Mouse (Mus musculus) brain, embryonic 14.5 days (tissue): ENCODE data around the gene Cbx7. TPM values are rescaled to one million over a fixed set of nuclear protein-coding genes. Genes with fewer than 3 reads are reported as not detected.
A peak's percentile ranks its signal among the peaks of the same experiment; 100 is the strongest.
"Not testable (repeated sequence)": the region's sequence is repeated elsewhere in the genome, so short reads cannot be mapped to it uniquely, and the experiment has no call there.

Source experiments
- DNase-seq: peaks from one replicate; pipeline ENCODE4 v3.0.0-alpha.2; 2011; ENCODE audit warnings: low read depth
- CTCF ChIP-seq: fragments of 200-500 bp; IDR thresholded peaks from 2 replicates; pipeline ENCODE4 v1.5.1; 2012; ENCODE audit warnings: inconsistent platforms, mild to moderate bottlenecking, moderate library complexity, borderline replicate concordance; ENCODE audit not compliant: insufficient read depth, insufficient read length; ENCODE audit errors: extremely low read depth
- POLR2A ChIP-seq: fragments of 200-500 bp; IDR thresholded peaks from 2 replicates; pipeline ENCODE4 v1.6.1; 2012; ENCODE audit warnings: mild to moderate bottlenecking, inconsistent platforms, borderline replicate concordance; ENCODE audit not compliant: poor library complexity, insufficient read depth, insufficient read length, severe bottlenecking; ENCODE audit errors: extremely low read depth
- polyA plus RNA-seq: library from polyadenylated mRNA; depleted of rRNA; stranded (reverse); fragments of >200 nt; gene quantifications from 2 replicates; pipeline ENCODE4 v1.2.3, GENCODE M21; 2012

Cbx7 gene
- polyA plus RNA-seq, 1 experiment = 10.9 TPM

DNA sequence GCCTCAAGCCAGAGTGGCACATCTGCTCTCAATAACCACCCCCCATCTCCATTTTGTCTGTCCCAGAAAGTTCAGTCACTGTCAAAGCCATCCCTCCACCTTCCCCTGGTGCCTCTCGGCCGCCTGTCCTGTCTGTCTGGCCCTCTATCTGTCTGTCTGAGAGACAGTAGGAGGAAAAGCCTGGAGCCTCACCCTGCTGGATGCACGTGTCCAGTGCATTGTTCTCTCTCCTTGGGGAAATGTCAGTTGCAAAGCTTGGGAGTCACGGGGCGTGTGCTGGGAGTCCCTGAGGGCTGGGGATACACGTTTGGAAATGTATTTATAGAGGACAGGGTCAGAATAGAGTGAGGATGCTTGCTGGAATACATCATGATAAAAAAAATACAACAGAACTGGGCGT lies 17.4 kb downstream of the Cbx7 start:
- DNase-seq = no peak
- no peak for TF ChIP-seq POLR2A

DNA sequence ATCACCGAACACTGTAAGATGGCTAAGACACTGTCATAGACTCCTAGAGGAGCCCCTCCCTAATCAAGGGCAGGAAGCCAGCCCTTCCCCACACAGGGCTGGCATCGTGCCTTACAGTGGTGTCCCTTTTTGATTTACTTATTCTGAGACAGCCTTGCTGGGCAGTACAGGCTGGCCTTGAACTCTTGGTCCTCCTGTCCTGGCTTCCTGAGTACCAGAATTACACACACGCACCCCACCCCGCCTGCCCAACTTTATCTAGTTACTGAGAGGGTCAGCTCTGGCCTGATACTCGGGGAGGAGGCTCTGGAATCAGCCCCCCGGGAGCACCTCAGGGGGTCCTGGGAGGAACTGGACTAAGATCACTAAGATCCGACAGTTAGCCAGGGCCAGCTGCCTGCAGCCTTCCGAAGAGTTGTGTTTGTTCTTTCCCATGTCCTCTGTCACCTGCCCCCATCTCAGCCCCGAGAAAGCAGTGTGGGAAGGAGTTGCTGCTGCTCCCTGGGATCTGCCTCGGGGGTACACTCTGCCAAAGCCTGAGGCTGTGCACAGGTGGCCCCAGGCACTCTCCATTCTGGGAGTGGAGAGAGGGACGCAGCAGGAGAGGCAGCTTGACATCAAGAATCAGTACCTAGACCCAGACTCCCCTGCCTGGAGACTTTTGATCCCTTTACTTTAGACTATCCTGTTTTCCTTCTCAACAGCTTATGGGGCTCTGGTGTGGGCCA lies 18.3 kb downstream of the Cbx7 start:
- DNase-seq = no peak
- TF ChIP-seq POLR2A (no peak), CTCF (no peak)

DNA sequence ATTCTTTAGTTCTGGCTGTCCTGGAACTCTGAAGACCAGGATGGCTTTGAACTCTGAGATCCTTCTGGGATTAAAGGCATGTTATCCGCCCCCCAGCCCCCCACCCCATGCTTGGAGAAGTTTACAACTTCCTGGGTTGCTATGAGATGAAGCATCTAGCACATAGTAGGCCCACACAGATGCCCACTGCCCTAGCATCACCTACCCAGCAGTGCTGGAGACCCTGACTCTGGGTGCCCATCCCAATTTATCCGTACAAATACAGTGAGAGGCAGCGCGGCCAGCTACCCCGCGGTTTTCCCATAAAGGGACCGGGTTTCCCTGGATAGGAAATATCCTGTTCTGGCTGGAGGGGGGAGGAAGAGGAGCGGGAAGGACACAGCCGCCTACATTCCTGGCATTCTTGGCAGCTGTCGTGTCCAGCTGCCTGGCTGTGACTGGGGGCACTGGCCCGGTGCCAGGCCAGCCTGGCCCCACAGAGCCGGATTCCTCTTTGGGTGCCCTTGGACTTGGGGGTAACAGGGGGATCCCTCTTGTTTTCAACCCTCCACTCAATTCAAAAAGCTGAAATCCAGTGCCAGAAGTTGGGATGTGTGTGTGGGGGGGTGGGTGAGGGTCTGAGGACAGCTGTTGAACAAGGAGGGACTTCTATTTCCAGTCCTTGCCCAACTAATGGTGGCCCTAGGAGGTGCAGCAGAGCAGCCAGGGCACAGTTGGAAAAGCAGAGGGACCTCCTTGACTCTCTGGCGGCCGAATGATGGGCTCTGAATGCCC lies 19.0 kb downstream of the Cbx7 start:
- peak; percentile 35 for DNase-seq
- TF ChIP-seq POLR2A = no peak
- TF ChIP-seq CTCF = no peak

DNA sequence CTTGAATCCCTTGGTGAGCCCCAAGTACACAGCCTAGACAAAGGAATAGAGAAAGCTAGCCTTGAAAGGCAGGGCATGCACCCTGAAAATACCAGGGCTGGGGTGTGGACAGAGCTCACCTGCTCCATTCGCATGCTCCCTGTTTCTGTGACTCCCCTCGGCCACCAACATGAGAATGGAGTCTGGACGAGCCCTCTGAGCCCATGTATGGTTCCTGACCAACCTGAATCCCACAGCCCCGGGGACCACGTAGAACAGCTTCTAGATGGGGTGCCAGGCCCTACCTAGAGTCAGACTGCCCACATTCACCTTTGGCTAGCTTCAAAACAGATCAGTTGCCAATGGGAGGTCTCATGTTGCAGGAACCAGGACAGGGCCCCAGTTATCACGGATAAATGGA lies 19.7 kb downstream of the Cbx7 start:
- DNase-seq = no peak
- TF ChIP-seq CTCF (no peak), POLR2A (no peak)

DNA sequence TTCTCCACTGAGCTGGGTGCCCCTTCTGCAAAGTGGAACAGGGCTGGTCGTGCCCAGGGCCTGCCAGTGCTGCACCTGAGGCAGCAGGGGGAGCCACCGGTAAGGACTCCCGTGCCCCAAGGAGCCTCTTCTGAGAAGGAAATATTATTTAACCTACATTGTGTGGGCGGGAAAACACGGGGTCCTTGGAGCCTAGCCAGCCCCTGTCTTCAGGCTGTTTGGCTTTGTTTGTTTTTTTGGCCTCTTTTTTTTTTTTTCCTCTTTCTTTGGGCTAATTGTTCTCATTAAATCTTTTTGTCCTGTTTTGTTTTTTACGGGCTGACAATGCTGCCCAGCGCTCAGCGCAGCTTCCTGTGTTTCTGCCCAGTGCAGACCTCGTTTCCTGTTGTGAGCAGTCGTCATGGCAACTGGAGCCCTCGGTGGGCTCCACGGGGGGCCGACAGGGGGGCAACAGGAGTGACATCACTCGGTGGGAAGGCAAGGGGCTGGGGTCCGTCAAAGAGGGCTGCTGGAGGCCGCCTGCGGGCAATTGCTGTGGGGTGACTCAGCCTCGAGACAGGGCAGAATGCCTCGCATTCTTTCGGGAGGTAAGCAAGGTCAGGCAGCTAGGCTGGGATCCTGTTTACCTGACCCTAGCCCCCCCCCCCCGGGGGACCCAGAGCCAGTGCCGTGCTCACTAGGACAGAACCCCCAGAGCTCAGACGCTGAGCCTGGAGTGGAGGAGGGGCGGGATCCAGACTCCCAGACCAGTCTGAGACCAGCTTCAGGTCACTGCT lies 20.5 kb downstream of the Cbx7 start:
- DNase-seq = peak; percentile 86
- TF ChIP-seq POLR2A (no peak), CTCF (peak; percentile 60)

DNA sequence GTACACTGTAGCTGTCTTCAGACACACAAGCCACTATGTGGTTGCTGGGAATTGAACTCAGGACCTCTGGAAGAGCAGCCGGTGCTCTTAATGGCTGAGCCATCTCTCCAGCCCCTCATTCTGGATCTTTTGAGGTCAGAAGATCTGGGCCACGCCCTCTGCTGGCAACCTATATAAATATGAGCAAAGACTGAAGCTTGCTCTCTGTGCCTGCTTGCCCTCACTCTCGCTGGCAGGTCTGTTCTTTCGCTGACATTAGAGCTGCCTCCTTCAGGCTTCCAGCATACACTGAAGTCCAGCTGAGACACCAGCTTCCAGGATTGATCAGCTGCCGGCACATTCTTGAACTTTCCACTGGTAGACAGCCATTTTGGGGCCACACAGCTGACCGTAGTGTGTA lies 23.2 kb downstream of the Cbx7 start:
- TF ChIP-seq POLR2A (no peak), CTCF (no peak)
- no peak for DNase-seq

DNA sequence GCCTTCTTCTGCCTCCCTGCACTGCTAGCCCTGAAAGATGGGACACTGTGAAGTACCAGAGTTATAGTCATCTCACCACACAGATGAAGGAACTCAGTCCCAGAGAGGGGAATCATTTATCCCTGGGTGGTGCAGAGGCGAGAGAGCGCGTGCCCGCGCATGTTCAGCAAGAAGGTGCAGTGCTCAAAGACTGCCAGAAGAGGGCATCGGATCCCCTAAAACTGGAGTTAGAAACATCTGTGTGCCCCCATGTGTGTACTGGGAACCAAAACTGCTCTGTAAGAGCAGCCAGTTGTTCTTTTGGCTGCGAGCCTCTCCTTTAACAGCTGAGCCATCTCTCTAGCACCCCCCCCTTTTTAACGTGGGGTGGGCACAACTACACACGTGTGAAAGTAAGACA lies 24.1 kb downstream of the Cbx7 start:
- DNase-seq = no peak
- TF ChIP-seq POLR2A = no peak
- TF ChIP-seq CTCF = peak; percentile 41; the same call in 1 of the 2 replicates

DNA sequence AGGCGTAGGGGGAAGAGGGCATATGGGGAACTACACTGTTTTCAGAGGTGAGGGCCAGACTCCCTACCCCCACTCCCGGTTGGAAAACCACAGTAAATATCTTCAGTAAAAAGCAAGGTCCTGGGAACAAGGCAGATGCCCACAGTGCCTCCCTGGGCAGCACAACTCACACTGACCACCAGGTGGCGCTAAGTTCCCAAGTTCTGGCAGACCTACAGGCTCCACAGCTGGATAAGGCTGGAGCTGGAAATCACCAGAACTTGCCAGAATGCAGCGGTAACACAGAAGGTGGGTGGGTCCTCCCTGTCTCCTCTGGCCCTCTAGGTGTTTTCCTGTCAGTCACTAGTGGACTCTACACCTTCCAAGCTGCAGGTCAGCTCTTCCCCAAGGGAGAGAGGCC lies 24.9 kb downstream of the Cbx7 start:
- DNase-seq = peak; percentile 92
- no peak for TF ChIP-seq POLR2A
- TF ChIP-seq CTCF = peak; percentile 97

DNA sequence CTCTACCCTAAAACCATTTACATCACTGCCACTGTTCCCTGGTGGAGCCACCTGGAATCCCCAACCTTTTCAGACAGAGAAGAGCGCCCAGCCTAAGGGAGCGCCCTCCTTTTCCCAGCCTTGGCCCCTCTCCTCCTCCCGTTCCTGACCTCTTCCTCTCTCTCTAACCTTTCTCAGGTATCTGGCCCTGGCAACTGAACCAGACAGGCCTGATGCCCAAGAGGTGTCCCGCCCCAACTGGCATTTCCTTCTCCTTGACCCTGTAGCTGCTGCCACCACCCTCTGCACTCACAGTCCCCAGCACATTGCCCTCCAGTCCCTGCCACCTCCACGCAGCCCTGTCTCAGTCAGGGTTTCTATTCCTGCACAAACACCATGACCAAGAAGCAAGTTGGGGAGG lies 26.0 kb downstream of the Cbx7 start:
- no peak for TF ChIP-seq POLR2A
- TF ChIP-seq CTCF = no peak
- no peak for DNase-seq

DNA sequence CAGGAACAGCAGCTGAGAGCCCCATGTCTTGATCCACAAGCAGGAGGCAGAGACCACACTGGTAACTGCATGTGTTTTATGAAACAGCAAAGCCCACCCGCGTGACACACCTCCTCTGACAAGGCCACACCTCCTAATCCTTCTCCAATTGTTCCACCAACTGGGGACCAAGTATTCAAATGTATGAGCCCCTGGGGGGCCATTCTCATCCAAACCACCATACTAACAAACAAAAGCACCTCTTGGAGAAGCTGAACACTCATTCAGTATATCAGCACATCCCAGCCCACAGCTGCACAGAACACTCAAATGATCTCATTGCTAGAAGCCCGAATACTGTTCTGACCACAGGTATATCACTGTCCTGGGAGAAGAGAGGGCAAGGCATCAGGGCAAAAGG lies 27.3 kb downstream of the Cbx7 start:
- TF ChIP-seq POLR2A = no peak
- TF ChIP-seq CTCF = no peak
- no peak for DNase-seq

DNA sequence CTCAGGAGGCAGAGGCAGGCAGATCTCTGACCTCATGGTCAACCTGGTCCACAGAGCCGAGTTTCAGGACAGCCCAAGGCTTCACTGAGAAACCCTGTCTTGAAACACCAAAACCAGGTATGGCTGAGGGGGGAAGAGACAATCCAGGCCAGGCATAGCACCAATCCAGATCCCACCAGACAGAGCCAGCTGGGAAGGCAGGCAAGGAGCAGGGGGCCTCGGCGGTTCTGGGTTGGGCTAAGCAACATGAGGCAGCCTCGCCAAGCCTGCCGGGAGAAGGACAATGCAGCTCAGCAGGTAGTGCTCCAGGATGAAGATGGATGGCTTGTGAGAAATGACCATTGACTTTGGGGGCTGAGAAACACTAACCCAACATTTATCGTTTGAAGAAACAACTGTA lies 28.4 kb downstream of the Cbx7 start:
- DNase-seq = no peak
- TF ChIP-seq POLR2A = no peak
- no peak for TF ChIP-seq CTCF

DNA sequence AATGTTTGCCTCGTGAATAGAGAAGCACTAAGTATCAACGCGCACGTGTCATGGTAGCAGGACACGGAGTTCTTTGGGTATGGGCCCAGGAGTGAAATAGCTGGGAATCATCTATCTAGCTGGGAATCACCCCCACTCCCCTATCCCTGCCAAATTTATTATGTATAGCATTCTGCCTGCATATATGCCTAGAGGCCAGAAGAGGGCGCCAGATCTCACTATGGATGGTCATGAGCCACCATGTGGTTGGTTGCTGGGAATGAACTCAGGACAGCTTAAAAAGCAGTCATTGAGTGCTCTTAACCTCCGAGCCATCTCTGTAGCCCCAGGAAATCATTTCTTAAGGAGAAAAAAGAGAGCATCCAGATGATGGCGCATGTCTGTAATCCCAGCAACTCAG lies 30.0 kb downstream of the Cbx7 start:
- peak; percentile 68 for DNase-seq
- TF ChIP-seq CTCF (peak; percentile 73; the same call in 1 of the 2 replicates), POLR2A (no peak)

DNA sequence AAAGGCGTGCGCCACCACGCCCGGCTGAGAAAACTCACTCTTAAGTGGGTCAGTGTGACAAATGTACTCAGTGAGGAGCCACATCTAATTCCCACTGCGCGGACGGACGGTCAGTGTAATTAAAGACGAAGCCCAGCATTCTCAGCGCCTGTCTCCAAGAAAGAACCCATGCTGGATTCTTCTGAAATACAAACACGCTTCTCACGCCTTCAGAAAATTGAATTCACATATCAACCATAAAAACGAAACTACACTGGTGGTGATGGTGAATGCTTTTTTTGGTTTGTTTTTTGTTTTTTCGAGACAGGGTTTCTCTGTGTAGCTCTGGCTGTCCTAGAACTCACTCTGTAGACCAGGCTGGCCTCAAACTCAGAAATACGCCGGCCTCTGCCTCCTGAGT lies 31.0 kb downstream of the Cbx7 start:
- TF ChIP-seq CTCF (no peak), POLR2A (no peak)
- no peak for DNase-seq

DNA sequence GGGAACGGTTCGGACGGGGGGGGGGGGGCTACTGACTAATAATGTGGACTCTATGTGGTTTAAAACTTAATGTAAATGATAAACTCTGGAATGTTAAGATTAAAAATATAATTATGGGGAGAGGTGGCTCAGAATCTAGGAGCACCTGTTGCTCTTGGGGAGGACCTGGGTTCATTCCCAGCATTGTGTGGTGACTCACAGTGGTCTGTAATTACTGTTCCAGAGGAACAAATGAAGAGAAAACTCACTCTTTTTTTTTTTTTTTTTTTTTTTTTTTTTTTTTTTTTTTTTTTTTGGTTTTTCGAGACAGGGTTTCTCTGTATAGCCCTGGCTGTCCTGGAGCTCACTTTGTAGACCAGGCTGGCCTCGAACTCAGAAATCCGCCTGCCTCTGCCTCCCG lies 31.4 kb downstream of the Cbx7 start:
- not testable (repeated sequence) for DNase-seq
